In the genomic region with DNA sequence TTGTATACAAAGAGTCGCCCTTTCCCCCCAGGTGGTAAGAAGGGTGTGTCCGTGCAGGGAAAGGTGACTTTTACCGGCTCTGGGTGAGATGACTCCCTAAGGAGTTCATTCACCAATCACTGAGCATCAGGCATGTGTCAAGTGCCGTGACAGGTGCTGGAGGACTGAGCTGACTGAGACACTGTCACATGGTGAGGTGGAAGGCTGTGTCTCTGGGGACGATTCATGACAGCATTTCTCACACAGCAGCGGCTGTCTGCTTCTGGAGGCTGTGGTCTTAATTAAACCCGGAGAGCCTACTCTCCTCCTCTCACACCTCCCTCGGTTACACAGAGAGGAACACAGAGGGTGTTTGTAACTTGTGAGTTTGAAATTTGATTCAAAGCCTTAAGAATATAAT, we compare ENCODE assay signal across 16 mouse cellular contexts.
A peak's percentile ranks its signal among the peaks of the same experiment; 100 is the strongest.
DNase-seq lines count a peak whose midpoint lies in the region; ATAC-seq lines count a peak whose summit lies in the region.
"Had no signal": no experiment of that assay in that cellular context is flagged by ENCODE, and none has a peak within 500 bp of the region (broad histone marks: within the 10 kb centered on the region; RNA-seq: fewer than 3 reads in every experiment).

No protein-coding gene starts in this region.

- ATAC-seq in heart, embryonic 12.5 days (ENCODE audit: insufficient number of reproducible peaks, low FRiP score): no peak
- ATAC-seq in kidney, embryonic 14.5 days (ENCODE audit: low FRiP score, low TSS enrichment): no peak
- ATAC-seq: intestine, postnatal 0 days had no signal

- peaks cover 38% of the 10 kb centered on the region for H3K4me1 ChIP-seq in heart, embryonic 12.5 days (replicated peaks)
- no peaks in the 10 kb centered on the region for H3K4me1 ChIP-seq in kidney, embryonic 14.5 days (ENCODE audit: control insufficient read depth, insufficient read depth, low read length)
- H3K4me1 ChIP-seq: embryonic facial prominence, embryonic 15.5 days; liver, embryonic 15.5 days had no signal

- 34% methylated on average over 8 of the region's 8 CpGs for WGBS in heart, embryonic 12.5 days
- WGBS in kidney, embryonic 14.5 days: 67% methylated on average over 8 of the region's 8 CpGs

- H3K36me3 ChIP-seq in heart, embryonic 12.5 days: 0 out of 2 replicates have a peak, but pooled peaks cover 7% of the 10 kb centered on the region
- peaks cover 3% of the 10 kb centered on the region; the same call in 1 of the 2 replicates for H3K36me3 ChIP-seq in kidney, embryonic 14.5 days (ENCODE audit: control insufficient read depth, insufficient read depth, low read length)
- H3K36me3 ChIP-seq: liver, embryonic 15.5 days had no signal

- H3K27me3 ChIP-seq in heart, embryonic 12.5 days (replicated peaks): no peaks in the 10 kb centered on the region
- H3K27me3 ChIP-seq in kidney, embryonic 14.5 days (ENCODE audit: control insufficient read depth, insufficient read depth, low read length): no peaks in the 10 kb centered on the region
- H3K27me3 ChIP-seq: embryonic facial prominence, embryonic 15.5 days; liver, embryonic 15.5 days had no signal

- H3K4me3 ChIP-seq in heart, embryonic 12.5 days: no peak overlapping the region
- H3K4me3 ChIP-seq in kidney, embryonic 14.5 days (ENCODE audit: low read length): no peak overlapping the region
- H3K4me3 ChIP-seq: embryonic facial prominence, embryonic 15.5 days; liver, embryonic 15.5 days had no signal

- DNase-seq in heart, postnatal 14 days: no peak
- peak; percentile 53 for DNase-seq in right cerebral cortex, adult 18-20 months
- DNase-seq in right cerebral cortex, postnatal 14 days: no peak
- DNase-seq in left cerebral cortex, postnatal 36 days (ENCODE audit: low spot score in 2 of 2): peak; percentile 30 to 41
- peak; percentile 33 for DNase-seq in retina, embryonic 14.5 days (ENCODE audit: low spot score)
- DNase-seq in gastrocnemius, postnatal 14 days: no peak
- DNase-seq: adrenal gland, adult 8-10 months; cerebellum, postnatal 14 days; gastrocnemius, postnatal 25 days; lung, postnatal 4 days; thymus, postnatal 14 days had no signal

- intact Hi-C loops in heart, postnatal 14 days (cut with DNase I): no loop called here
- intact Hi-C loops in left cerebral cortex, postnatal 36 days (cut with DNase I): no loop called here
- intact Hi-C loops in gastrocnemius, postnatal 14 days (cut with DNase I; ENCODE audit: low total_unique reads): no loop called here

- no peaks in the 10 kb centered on the region for H3K9me3 ChIP-seq in heart, embryonic 12.5 days (replicated peaks)
- no peaks in the 10 kb centered on the region for H3K9me3 ChIP-seq in kidney, embryonic 14.5 days (ENCODE audit: control insufficient read depth, low read length)
- H3K9me3 ChIP-seq: embryonic facial prominence, embryonic 15.5 days; liver, embryonic 15.5 days had no signal

- H3K4me2 ChIP-seq in heart, embryonic 12.5 days: peak overlapping the region; percentile 32; the same call in 1 of the 2 replicates
- no peak overlapping the region for H3K4me2 ChIP-seq in kidney, embryonic 14.5 days (replicated peaks; ENCODE audit: low read depth, low read length)
- H3K4me2 ChIP-seq: embryonic facial prominence, embryonic 15.5 days; liver, embryonic 15.5 days had no signal

- H3K9ac ChIP-seq in heart, embryonic 12.5 days: no peak overlapping the region
- no peak overlapping the region for H3K9ac ChIP-seq in kidney, embryonic 14.5 days (ENCODE audit: low read depth, low read length)
- H3K9ac ChIP-seq: embryonic facial prominence, embryonic 15.5 days; liver, embryonic 15.5 days had no signal

- H3K27ac ChIP-seq in heart, embryonic 12.5 days (ENCODE audit: poor library complexity, severe bottlenecking): no peak overlapping the region
- H3K27ac ChIP-seq in kidney, embryonic 14.5 days (ENCODE audit: low read depth, low read length): no peak overlapping the region
- H3K27ac ChIP-seq: embryonic facial prominence, embryonic 15.5 days; liver, embryonic 15.5 days had no signal

Comparison
In these comparisons a context has a peak if more than half of its experiments do, and no peak if none do; other contexts are left out.
1. DNase-seq: peak in right cerebral cortex, adult 18-20 months (single experiment), left cerebral cortex, postnatal 36 days (2 of 2) and retina, embryonic 14.5 days (single experiment); none in heart, postnatal 14 days (0 of 2), right cerebral cortex, postnatal 14 days (single experiment) and gastrocnemius, postnatal 14 days (single experiment).